Mouse (Mus musculus): ENCODE measurements around the gene Ctla4. TPM values are rescaled to one million over a fixed set of nuclear protein-coding genes. Genes with fewer than 3 reads are reported as not detected.

Gene Ctla4
- polyA plus RNA-seq, 3 experiments from 2014 or later, result 121 to 243 (median 214) TPM

DNA sequence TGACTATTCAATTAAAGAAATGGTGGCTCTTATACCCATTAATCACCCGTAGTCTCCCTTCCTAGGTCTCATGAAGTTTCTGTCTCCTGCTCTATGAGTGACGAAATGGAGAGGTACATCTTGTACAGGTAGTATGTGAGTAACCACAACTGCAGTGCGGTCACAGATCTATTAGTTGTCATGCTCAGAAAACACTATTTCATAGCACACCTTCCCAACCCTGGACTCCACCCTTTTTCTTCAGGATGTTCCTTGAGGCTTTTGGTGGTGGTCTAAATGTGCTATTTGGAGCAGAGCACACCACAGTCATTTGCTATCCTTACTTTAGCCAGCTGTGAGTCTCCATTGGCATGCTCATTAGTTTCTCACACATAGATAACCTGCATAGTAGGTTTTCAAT lies 42.2 kb downstream of the Ctla4 start:
- ATAC-seq, result no peak

DNA sequence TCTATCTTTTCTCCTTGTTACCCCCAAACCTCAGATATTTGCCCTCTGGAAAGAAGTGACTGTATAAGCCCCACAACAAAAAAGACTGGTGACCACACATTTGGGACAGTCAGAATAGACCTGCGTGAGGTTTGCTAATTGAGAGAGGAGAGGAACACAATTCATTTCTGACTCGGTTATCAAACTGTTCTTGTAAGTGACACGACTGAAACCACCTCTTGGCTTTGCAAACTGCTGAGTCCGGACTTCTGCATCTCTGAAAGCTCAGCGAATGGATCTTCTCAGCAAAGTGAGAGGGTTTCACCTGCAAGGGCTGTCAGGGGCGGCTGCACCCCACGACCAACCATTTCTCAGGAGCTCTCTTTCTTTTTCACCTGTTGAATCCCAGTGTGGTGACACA lies 43.6 kb downstream of the Ctla4 start:
- peak; percentile 58 for ATAC-seq

DNA sequence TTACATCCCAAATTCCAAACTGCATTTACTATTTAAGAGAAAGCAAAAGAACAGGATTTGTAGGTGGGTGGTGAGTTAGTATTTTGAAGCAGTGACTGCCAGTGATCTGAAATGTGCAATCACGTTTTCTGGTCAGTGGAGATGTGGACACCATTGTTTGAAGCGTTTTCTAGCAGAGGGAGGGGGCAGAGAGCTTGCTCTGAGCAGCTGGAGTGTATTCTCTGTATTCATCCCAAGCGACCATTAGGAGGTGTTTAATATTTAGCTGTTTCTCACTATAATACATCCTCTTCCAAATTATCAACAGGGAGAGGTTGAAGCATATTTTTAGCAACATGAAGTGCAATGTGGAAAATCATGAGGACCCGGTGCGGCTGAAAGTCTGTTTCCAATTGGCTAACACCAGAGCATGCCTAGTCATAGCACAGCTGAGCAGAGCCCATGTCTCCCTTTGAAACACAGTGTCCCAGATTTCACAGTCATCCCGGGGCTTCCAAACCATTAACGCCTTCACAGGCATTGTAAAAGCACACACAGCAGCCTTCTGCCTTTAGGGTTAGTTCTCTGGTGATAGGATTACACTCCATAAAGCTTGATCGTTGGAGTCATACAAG lies 49.3 kb downstream of the Ctla4 start:
- ATAC-seq, result no peak

DNA sequence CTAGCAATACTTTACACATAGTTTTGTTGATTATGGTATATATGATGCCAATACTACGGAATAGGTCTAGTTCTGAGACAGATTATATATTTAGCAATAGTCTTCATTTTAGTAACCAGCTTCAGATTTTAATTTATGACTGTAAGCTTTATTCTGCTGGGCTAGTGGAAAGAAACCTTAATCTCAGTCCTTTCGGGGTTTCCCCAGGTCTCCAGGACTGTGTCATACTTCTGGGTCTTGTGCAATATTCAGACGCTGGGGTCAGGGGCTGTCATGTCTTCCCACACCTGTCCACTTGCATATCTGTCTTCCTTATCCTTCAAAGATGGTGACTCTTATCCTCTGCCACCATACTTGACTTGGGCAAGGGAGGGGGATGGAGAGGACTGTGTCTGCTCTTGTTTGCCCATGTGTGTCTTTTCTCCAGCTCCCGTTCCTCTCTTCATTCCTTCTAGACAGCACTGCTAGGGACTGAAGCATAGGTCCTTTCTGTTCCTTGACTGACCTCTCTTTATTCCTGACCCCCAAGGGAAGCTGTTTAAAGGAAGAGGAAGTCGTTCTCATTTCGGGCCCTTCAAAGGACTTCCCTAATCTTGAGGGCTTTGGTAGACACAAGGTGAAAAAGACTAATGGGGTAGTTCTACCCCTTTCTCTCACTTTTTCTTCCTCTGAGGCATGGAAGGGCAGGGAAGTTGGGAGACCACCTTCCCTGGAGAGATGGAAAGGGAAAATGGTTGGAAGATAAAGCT lies 50.3 kb downstream of the Ctla4 start:
- peak; percentile 52 for ATAC-seq

DNA sequence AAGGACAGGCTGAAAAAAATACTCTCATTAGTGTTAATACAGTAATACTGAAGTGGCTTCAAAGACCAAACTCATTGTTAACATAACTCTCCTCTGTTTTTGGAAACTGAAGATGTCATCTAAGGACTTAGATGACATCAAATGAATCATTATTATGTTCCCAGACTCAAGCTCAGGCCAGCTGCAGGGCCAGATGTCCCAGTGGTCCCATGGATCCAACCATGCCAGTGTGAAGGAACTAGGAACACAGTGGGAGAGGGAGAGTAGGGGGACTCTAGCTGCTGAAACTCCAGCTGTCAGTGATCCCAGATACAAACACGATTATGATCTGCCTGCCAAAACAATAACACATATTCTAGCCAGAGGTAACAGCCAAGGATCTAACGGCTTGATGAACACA lies 51.5 kb downstream of the Ctla4 start:
- no peak for ATAC-seq

DNA sequence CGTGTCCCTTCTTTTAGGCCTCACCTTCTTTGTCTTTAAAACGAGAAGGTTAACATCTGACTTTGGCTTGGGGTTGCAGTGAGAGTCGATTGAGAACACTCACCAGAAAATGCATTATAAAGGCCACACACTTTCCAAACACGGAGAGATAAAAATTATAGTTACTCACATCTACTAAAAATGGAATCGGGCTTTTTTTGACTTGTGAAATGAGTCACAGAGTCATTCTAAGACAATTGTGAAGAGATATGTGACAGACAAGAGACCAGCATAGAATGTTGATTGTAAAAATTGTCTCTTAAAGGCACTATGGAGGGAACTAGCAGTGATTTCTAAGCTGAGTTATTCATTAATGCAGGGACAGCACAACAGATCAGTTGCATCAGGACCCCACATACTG lies 52.2 kb downstream of the Ctla4 start:
- no peak for ATAC-seq

DNA sequence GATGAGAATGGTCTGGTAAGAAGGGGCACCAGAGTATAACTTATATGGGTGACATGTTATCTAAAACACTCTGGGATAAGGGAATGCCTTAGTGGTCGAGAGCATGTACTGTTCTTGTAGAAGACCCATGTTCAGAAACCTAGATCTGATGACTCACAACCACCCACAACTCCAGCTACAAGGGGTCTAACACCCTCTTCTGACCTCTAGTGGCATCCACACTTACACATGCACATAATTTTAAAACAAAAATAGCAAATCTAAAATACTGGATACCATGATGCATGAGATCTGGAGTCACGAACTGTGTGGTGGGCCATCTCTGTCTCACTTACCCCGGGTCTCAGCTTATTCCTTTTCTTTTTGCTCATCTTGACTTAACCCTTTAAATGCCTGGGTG lies 53.2 kb downstream of the Ctla4 start:
- ATAC-seq, result no peak

DNA sequence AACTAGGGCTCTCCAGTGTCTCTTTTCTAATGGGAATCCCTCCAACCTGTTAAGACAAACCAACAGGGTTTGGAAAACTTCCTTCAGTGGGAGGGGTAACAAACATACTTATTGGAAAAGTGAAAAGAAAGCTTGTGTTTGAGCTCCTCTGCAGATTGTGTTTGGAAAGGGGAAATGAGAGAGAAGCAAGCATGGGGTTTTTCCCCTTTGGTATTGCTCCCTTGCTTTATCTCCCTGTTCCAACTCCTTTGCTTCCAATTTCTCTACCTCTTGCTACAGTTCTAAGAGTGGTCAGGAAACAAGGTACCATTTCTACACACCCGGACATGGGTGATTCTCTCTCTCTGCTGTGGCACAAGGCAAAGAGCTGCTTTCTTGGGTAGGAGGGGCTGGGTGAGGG lies 53.8 kb downstream of the Ctla4 start:
- no peak for ATAC-seq

DNA sequence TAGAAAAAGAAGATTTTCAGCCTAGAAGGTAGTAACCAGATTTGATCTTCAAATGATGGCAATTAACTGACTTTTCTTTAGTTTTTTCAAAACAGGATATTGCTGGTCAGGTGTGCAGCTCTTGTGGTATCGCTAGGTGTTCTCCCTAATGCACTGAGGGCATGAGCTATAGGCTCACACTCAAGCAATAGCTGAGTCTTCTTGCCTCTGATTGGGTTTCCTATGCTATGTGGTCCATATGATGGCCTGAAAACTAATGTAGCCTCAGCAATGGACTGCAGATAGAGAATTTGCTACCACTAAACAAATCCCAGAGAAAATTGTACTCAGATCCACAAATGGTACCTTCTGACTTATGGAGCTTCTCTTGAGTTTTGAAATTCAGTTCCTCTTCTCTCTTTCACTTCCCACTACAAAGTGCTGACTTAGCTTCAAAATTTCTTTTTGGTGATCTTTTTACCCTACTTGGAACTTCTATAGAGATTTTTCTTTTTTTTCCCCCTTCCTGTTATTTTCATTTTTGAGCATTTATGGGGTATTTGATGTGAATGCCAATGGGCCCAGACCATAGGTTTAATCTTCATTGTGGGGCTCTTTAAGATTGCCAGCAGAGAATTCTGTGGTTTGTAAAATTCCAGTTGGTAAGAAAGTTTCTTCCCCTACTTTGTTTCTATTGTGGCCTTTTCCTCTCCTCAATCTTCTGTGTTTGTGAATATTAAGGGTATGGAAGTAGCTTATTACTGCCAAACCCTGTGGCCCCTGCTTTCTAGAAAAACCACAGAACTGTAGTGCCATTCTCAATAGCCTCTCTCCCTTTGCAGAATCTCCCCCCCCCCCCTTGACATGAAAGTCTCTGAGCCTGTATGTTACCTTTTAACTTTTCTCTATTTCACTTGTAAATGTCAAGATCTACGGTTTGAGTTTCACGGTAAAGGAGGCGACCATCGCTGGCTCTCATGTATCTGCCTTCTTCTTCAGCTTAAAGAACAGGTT lies 54.6 kb downstream of the Ctla4 start:
- peak; percentile 87 for ATAC-seq

DNA sequence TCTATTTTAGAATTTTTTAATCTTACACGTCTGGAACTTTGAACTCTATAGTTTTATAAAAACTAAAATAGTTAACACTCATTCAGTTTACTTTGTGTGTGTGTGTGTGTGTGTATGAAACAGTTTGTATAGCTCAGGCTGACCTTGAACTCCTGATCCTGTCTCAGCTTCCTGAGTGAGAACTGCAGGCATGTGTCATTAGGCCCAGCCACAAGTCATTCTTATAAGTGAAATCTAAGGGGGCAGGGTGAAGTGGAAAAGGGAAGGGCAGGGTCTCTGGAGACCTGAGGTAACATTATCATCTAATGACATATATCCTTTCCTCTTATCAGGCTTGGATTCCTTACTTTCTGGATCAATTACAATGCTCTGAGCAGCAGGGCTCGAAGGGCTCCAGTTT lies 56.1 kb downstream of the Ctla4 start:
- ATAC-seq, result no peak

DNA sequence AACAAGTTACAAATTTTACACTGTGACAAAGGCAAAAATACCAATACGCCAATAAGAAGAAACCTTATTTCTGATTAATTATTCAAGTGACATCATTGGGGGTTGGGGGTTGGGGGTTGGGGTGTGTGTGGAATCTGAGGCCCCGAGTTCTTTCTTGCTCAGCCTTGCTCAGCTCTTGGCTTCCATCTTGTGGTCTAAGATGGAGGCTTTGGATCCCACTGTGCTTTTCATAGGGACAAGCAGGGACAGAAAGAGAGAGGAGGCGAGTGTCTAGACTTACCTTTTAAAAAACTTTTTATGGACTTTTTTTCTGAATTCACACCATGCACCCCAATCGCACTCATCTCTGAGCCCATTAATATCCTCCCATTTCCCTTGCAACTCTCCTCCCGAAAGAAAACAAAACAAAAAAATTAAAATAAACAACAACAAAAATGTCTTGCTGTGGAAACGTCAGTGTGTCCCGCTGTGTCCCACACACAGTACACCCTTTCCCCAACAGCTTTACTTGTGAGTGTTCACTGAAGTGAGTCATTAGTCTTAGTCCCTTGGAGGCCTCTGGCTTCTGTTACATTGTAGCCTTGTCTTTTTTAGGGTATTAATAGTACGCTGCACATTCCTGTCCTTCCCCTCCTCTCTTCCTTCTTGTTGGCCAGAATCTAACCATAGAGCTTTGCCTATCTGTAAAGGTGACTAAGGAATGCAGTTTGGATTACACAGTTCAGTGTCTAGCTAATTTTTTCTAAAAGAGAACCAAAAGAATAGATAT lies 59.0 kb downstream of the Ctla4 start:
- ATAC-seq, result no peak

DNA sequence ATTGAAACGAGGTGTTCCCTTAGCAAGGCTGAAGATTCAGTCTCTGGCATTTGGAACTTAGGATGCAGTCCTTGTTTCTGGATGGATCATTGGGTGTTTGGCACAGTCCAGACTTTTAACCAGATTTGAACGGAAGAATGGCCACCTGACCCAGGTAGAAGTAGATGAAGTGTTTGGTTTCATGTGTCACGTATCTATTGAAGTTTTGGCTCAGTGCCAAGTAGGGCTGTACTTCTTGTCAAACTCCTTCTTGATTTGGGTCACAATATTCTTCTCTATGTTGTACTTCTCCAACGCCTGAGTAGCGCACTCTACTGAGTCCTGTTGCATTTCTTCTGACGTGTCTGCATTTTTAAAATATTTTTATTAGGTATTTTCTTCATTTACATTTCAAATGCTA lies 61.3 kb downstream of the Ctla4 start:
- ATAC-seq, result peak; percentile 42

DNA sequence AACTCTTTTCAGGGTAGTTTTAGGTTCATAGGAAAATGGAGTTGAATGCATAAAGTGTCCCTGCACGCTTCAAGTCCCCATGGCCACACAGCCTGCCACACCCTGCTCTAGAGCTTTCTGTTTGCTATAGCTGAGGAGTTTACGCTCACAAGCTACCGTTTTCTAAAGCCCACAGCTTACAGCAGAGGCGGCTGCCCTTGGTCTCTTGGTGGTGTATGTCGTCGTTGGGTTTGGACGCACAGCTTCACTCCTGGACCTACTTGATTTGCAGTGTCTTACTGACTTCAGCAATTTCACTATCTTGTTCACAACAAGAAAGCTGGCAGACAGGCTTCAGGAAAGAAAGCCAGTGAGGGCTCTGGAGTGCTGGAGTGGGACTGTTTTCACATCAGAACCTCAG lies 66.2 kb downstream of the Ctla4 start:
- peak; percentile 67 for ATAC-seq

DNA sequence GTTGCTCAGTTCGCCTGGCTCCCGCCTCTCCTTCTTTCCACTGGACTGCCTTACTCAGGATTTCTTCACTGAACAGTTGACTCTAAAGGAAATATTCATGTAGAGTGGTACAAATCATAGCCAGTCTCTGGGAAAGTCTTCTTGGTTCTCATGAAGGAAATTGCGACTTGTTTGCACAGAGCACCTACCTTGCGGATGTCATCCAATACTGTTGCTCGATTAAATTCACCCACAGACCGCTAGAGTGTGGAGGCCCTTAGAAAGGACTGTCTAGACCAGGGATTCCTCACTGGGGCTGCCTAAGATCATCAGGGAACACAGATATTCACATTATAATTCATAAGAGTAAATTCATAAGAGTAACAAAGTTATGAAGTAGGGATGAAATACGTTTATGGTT lies 66.9 kb downstream of the Ctla4 start:
- peak; percentile 70 for ATAC-seq

DNA sequence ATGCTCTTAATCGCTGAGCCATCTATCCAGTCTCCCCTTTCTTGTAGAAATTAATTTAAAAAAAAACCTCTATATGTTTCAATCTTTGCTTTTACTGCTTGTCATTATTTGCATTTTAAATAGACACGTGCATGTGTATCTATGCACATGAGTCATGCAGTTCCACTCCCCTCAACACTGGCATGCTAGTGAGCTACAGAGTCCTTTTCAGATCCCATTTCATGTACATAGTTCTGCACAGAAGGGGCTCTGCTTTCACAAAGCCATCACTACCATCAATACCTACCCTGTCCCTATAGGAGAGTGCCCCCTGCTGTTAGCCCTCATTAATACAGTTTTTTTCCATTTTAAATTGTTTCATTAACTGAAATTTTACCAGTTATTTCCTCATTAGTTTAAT lies 68.0 kb downstream of the Ctla4 start:
- peak; percentile 59 for ATAC-seq

DNA sequence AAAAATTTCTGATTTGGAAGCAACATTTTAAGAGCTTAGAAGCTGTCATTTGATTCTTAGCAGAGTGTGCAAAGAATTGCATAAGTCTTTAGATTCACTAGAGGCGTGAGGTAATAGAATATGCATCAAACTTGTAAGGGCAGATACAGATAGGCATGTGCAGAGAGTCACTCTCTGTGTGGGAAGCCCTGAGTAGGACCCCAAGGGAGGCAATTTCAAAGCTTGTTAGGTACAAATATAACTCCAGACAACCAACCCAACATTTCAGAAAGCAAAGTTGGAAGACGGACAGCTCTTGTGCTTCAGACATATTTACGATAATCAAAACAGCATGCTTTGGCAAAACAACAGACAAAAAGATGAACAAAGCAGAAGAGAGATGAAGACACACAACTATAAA lies 68.4 kb downstream of the Ctla4 start:
- no peak for ATAC-seq

DNA sequence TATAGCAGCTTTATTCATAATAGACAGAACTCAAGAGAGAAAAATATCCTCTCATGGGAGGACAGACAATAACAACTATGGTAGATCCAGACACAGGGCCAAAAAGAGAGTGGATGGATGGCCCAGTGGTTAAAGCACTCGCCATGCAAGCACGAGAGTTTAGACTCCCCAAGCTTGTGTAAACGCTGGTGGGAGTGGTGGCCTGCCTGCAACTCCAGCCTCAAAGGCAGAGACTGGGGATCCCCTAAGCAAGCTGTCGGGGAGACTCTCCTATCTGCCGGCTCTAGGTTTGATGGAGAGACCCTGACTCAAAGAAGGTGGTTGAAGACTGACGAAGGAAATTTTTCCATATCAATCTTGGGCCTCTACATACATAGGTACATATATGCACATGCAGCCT lies 69.4 kb downstream of the Ctla4 start:
- ATAC-seq, result no peak

DNA sequence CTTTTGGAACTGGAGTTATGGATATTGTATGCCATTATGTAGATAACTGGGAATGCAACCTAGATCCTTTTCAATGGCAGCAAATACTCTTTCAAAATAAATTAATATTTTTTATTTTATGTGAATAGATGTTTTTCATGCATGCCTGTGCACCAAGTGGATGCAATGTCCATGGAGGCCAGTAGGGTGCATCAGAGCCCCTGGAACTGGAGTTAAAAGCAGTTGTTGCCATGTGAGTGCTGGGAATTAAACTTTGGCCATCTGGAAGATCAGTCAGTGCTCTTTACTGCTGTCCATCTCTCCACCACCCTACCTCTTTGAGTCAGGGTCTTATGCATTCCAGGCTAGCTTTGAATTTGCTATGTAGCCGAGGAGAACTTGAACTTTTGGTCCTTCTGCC lies 71.5 kb downstream of the Ctla4 start:
- ATAC-seq, result no peak

DNA sequence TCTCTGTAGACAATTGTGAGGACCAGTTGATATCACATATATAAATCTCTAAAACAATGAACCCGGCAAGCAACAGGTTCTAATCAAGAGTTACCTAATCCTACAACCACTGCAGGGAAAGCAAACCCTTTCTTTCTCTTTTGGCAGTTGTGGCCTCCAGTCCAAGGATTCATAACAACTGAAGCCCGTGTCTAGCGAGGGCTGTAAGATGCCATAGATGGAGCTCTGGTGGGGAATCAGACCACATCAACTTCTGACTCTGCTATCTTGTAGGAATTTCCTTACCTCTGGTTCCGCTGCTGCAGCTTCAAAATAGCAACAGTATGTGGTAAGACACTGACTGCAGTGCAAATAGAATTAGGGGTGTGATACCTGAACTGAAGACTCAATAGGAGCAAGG lies 72.4 kb downstream of the Ctla4 start:
- ATAC-seq, result no peak

DNA sequence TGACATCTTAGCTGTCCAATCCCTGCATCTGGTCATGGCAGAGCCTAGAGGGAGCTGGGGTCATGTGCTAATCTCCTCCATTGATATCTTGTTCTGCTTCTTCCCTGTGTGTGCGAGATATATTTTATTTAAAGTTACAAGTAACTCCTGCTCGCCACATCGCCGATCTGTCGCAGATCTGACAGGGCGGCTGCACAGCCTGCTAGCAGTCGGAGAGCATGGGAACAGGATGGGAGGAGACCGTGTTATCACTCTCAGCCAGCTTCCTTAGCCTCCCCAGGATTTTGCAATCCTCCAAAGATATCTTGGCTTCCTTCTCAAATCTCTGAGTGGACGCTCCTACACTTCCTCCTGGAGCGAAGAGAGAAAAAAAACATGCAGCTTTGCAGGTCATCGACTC lies 73.7 kb downstream of the Ctla4 start:
- no peak for ATAC-seq

DNA sequence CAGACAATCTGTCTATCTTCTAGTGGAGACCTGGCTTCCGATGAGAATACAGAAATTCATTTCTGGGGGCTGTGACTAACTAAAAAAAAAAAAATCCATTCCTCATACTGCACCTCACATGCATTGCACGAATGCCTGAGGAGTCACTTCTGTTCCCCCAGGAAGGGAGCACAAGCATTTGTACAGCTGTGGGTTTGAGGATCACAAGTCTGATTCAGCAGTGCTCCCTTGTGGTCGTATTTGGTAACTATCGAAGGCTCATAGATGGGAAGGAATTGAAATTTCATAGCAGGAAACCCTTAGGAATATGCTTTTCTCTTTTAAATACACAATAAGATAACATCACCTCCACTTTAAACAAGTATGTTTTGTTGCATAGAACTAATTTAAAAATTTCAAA lies 74.3 kb downstream of the Ctla4 start:
- ATAC-seq, result peak; percentile 89

DNA sequence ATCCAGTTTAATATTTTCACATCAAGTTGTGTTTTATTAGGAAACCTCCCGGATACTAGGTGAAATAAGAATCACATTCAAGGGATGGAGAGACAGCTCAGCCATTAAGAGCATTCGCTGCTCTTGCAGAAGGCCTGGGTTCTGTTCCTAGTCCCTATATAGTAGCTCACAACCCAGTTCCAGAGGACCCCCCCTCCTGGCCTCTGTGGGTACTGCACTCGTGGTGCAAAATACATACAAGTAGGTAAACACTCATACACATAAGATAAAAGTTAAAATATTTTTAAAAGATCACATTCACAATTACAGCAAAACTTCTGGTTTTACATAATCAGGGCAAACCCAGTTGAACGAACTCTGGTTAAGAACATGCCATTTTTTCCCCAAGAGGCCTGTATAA lies 75.3 kb downstream of the Ctla4 start:
- no peak for ATAC-seq

Measured in inflammation-experienced regulatory T-cells, adult 6 months (primary cell).